Mouse (Mus musculus) adrenal gland, adult 18-20 months (tissue): ENCODE data around the gene Mkrn2. TPM values are rescaled to one million over a fixed set of nuclear protein-coding genes. Genes with fewer than 3 reads are reported as not detected.
"Not testable (repeated sequence)": the region's sequence is repeated elsewhere in the genome, so short reads cannot be mapped to it uniquely, and the experiment has no call there.

ENCODE experiments used
- DNase-seq, 2 experiments: peaks; one replicate each; pipeline ENCODE4 v3.0.0; 2021 to 2022; ENCODE audit warnings: low spot score in 2 of 2
- total RNA-seq, 2 experiments: library from RNA; stranded (reverse); gene quantifications; 1 replicate in 1 of 2; 2 replicates in 1 of 2; pipeline ENCODE4 v1.2.3; 2021

Mkrn2 gene
- total RNA-seq, 2 experiments from 2014 or later: 34.8 to 37.9 TPM

GRCm38 (mm10) chr6:115606461-115606860 is 4.8 kb downstream of the Mkrn2 start:
- DNase-seq: peak in 1 of 2 experiments; percentile 31

GRCm38 (mm10) chr6:115607429-115607828 is 5.7 kb downstream of the Mkrn2 start:
- DNase-seq: peak in 1 of 2 experiments; percentile 30

DNA sequence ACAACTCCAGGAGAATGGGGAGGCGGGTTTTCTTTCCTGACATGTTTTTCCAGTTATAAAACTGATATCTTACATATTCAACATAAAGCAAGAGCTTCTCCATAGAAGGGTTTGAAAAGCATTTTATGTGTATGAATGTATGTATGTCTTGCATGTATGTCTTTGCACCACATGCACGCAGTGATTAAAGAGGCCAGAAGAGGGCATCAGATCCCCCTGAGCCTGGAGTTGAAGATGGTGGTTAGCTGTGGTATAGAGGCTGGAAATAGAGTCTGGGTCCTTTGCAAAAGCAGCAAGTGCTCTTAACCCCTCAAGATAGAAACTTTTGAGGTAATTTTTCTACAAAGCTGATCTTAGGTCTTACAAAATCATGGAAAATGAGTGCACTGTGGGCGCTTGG is 7.4 kb downstream of the Mkrn2 start:
- DNase-seq: no peak

DNA sequence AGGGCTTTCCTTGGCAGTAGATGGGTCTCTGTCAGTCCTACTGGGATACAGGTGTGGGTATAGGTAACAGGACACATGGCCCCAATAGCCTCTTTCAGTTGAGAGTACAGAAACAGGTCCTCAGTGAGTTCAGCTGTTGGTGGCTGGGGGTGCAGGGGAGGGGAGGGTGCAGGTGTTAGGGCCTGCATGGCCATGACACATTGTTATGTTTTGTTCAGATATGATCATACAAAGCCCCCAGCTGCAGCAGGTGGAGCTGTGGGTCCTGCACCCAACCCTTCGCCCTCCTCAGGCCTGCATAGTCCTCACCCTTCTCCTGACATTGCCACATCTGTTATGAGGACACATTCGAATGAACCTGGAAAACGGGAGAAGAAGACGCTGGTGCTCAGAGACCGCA is 8.6 kb downstream of the Mkrn2 start:
- no peak for DNase-seq

DNA sequence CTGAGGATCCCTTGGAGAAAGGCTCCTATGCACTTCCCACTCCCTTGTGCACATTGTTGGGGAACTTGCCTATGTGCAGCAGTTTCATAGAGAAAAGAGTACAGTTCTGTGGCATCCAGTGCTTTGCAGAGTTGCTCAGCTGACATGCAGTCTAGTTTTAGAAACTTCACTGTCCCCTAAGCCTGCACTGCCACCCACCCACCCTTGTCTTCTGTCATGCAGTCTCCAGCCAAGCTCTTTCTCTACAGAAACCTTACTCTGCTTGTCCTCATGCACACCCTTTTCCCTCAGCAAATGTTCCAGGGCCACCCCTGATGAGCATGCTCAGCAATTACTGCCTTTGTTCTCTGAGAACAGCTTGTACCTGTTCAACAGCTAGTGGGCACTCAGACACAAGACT is 12.1 kb downstream of the Mkrn2 start:
- DNase-seq: no peak

GRCm38 (mm10) chr6:115615983-115616382 is 14.3 kb downstream of the Mkrn2 start:
- DNase-seq: no peak

DNA sequence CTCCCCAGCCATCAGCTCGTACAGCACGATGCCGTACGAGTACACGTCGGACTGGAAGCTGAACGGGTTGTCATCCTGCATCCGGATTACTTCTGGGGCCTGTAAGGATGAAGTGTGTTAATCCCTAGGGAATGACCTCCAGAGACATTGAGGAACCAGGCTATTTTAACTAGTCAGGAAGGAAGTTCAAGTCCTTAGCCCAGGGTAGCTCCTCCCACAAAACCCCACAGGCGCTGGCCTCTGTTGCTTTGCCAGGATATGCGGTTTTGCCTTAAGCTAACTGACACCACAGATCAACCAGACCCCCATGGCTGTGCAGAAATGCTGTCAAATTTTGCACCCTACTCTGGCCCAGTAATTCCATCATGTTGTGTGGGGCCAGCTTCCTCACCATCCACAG is 18.1 kb downstream of the Mkrn2 start:
- DNase-seq: no peak

- no peak for DNase-seq
Observed at GRCm38 (mm10) chr6:115620942-115621341, 19.2 kb downstream of the Mkrn2 start.

DNA sequence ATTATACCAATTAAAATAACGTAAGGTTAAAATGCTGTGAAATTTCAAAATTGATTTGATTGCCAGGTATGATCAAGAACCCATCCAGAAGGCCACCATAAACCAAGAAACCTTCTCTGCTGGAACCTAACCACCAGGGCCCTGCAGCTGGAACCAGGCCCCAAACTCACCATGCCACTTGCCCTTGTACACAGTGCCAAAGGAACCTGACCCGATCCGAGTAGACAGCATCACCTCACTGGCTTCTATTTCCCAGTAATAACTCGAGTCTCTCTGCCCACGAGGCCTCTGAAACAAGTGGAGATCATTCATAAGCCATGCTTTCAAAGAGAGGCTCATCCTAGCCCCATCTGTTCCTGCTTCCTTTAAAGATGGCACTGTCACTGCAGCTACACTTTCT is 24.4 kb downstream of the Mkrn2 start:
- no peak for DNase-seq

DNA sequence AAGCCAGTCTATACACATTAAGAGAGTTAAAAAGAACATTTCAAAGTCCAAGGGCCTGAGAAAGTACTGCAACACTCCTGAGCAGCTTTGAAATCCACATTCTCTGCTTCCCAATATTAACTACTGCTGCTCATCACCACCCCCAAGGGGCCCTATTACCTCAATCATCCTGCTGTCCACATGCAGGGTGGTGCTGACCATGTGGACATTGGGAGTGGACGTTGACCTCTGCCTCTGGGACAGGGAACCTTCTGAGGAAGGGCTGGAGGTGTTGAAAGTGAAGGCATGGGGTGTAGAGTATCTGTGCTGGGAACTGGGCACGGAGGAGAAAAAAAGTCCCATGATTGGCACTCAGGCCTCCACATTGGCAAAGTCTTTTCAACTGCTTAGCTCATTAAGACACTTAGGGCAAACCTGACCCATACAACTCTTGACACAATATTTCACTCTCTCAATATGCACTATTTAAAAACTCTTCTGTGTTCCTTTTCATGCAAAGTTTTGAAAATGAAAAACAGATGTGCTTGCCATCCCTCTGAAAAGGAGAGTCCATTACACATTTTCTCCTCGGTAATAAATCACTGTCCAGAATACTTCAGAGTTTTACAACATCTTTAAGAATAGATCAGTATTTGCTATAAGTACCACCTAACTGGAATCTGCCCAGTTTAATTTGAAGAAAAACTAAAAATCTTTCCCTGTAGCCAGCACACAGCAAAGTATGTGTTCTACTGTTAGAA is 29.5 kb downstream of the Mkrn2 start:
- no peak for DNase-seq

DNA sequence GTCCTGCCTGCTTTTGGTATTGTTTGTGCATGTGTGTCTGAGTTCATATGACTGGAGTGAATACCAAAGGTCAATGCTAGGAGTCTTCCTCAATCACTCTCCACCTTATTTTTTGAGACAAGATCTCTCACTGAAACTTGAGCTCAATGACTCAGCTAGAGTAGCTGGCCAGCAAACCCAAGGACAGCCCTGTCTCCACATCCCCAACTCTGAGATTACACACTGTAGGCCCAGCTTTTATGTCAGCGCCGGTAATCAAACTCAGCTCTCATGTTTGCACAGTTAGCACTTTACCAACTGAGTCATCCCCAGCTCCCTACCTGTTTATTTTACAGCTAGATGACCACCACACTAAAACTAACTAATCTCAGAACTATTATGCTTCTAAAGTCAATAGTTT is 32.3 kb downstream of the Mkrn2 start:
- DNase-seq: no peak

DNA sequence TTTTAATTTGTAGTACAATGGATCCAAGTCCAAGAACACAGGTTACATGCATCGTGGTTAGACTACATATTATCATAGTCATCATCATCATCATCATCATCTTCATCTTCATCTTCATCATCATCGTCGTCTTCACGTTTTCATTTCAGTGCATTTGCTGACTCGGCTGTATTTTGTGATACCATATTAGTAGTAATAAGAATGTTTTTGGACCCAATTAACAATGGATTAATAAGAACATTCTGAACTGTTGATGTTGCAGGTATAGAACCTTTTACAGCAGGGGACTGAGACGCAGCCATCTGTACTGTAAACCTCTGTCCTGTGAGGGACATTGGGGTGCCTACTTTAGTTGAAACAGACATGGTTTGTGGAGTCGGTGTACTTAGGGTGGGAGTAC is 36.5 kb downstream of the Mkrn2 start:
- not testable (repeated sequence) for DNase-seq

DNA sequence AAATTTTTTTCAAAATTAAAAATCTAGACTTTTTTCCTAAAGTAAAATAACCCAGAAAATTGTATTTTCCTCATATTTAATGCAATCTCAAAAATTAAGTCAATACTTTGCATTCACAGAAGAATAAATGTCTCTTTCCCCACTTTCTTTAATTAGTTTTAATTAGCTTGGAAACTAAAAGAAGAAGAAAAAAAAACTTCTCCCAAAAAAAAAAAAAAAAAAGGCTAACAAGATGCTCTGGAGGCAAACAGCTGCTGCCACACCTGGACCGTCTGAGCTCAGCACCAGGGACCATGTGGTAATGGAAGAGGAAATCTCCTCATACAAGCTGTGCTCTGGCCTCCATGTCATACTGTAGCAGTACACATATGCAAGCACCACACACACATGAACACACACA is 41.6 kb downstream of the Mkrn2 start:
- no peak for DNase-seq

DNA sequence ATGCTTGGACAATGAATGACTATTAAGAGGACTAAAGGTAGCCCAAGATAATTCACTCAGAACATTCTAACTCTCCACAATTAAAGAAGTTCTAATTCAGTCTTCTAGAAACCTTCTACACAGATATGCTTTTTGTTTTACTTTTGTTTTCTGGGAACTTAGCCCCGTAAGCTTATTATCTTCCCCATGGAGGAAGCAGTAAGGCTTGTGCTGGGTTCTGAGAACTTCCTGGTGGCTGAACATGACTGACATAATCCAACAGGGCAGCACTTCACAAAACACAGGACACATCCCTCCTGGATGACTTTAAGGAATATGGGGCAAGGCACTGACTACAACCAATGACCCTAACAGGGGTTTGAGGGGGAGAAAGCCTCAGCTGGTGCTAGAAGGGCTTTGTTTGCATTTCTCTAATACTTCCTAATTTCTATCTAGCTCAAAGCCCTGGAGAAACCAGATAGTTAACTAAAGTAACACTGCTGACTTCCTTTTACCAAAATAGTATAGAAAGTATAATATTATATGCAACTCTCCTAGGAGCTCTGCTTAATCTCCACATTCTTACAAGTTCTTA is 48.2 kb downstream of the Mkrn2 start:
- DNase-seq: no peak

DNA sequence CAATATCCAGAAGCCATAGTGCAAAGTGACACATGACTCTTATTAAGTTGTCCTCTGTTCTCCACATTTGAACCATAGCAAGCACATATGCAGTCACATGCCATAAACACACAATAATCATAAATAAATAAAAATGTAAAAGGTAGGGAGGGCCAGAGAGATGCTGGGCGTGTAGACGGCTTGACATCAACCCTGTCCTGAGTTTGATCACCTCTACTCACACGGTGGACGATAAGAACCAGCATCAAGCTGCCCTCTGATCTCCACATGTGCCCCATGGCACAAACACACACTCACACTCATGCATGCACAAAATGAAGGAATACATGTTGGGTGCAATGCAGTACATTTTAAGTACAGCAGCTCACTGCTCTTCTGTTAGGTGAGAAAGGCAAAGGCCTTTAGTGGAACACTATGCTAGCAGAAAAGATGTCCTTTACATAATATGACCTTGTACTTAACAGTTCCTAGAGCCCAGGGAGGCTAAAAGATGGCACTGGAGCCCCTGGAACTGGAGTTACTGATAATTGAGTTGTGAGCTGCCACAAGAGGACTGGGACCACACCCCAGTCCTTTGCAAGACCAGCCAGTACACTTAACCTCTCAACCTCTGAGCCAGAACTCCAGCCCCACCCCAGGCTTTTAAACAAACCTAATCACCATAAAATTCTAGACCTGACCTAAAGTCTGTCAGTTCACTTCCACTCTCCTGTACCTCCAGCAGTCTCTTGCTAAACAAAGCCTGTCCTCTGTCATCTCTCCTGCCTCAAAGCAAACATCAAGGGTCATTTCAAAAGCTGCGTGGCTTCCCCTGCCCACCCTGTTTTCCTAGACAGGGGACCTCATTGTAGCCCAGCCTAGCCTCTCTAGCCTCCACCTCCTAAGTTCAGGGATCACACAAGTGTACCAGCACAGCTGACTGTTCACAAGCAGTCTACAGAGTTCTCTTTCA is 49.0 kb downstream of the Mkrn2 start:
- DNase-seq: no peak

- no peak for DNase-seq
Observed at GRCm38 (mm10) chr6:115651719-115652118, 50.0 kb downstream of the Mkrn2 start.

GRCm38 (mm10) chr6:115653939-115654338 is 52.2 kb downstream of the Mkrn2 start:
- no peak for DNase-seq

GRCm38 (mm10) chr6:115658802-115659201 is 57.1 kb downstream of the Mkrn2 start:
- no peak for DNase-seq

DNA sequence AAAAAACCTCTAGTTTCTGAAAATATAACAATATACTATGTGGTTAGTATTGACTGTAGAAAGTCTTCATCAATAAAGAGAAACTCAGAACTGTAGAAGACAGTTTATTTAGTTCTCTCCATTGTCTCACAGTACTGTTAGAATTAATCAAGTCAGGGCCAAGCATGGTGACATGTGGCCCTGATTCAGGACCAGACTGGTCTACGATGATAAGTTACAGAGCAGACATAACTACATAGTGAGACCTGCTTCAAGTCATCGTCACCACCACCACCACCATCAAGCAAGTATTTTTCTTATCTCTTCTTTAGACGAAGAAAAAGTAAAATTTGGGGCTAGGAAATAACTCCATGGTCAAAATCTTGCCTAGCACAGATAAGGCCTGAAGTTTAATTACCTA is 62.6 kb downstream of the Mkrn2 start:
- no peak for DNase-seq

GRCm38 (mm10) chr6:115666641-115667040 is 64.9 kb downstream of the Mkrn2 start:
- peak in 1 of 2 experiments; percentile 30 for DNase-seq
